Mouse (Mus musculus) adrenal gland, postnatal 4 days (tissue): ENCODE results near the gene Atxn7l1. TPM values are rescaled to one million over a fixed set of nuclear protein-coding genes. Genes with fewer than 3 reads are reported as not detected.

Source experiments
- DNase-seq, 2 experiments: peaks; one replicate each; pipeline ENCODE4 v3.0.0; 2021 to 2022; ENCODE audit warnings: low spot score in 2 of 2, mixed read lengths in 2 of 2
- long read RNA-seq, 2 experiments: library from polyadenylated mRNA; stranded (forward); transcript quantifications; one replicate each; pipeline ENCODE4 v2.0.0; 2021
- total RNA-seq, 2 experiments: library from RNA; stranded (reverse); gene quantifications; 2 replicates each; pipeline ENCODE4 v1.2.3; 2021

Atxn7l1 gene
- total RNA-seq = 10 to 100 TPM; 34.1 to 38.8 TPM
- long read RNA-seq, experiment 1, partial matches to known transcripts = 0 of 6 reads
- long read RNA-seq, experiment 1, other reads (novel, unspliced or antisense) = 2 of 6 reads
- long read RNA-seq, experiment 2, partial matches to known transcripts = 1 of 7 reads
- long read RNA-seq, experiment 2, other reads (novel, unspliced or antisense) = 4 of 7 reads

- DNase-seq = peak; percentile 79 to 85
Observed at GRCm38 (mm10) chr12:33147497-33148267, at the start of gene Atxn7l1. Gene Atxn7l1 (plus strand): TSS chr12:33147693.

GRCm38 (mm10) chr12:33101627-33102026 is 45.9 kb upstream of the Atxn7l1 start:
- no peak for DNase-seq

- no peak for DNase-seq
Observed at GRCm38 (mm10) chr12:33102342-33103115, 45.0 kb upstream of the Atxn7l1 start.

DNA sequence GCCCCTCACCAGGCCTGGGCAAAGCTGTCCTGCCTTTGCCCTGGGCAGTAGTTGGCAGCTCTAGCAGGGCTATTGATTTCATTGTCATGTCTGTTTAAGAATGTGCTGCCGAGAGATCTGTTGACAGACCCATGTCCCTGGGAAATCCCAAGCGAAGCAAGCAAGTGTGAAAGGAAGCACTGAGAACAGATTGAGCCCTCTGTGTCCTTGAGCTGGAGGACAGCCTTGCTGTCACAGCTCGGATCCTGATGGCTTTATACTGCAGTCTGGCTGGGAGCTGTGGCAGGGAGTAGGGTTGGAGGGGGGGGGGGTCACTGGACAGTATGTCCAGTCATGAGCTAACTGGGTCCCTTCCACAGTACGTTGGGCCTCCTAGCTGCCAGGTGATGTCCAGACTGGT is 41.8 kb upstream of the Atxn7l1 start:
- DNase-seq = no peak

GRCm38 (mm10) chr12:33106438-33107167 is 40.9 kb upstream of the Atxn7l1 start:
- DNase-seq = no peak

- no peak for DNase-seq
Observed at GRCm38 (mm10) chr12:33109531-33109930, 38.0 kb upstream of the Atxn7l1 start.

GRCm38 (mm10) chr12:33110894-33111471 is 36.5 kb upstream of the Atxn7l1 start:
- DNase-seq = no peak

DNA sequence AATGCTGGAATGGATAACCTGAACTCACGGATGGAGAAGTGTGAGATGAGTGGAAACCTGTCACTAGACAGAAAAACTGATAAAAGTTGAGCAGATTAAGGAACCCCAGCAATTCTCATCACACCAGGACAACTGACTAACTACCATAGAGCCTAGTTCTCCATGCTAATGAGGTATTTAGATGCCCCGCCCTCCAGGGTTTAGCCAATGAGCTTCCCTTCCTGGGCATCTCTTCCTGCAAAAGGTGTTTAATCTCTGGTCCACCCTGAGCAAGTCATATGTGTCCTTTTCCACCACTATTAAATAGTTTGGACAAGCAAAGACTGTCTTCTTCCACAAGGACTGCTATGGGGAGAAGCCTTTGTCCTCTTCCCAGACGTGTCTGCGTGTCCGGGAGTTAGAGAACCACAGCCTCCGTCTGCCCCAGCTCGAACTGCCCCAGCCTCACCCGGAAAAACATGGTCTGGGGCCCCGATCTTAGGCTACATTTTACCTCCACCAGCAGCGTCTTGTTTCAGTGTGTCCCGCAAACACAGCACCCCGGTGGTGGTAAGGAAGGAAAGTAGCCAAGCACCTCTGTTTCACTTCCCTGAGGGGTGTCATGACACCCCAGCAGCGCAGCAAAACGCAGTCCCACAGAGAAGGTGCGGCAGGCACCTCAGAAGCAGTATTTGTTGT is 28.7 kb upstream of the Atxn7l1 start:
- DNase-seq = no peak

DNA sequence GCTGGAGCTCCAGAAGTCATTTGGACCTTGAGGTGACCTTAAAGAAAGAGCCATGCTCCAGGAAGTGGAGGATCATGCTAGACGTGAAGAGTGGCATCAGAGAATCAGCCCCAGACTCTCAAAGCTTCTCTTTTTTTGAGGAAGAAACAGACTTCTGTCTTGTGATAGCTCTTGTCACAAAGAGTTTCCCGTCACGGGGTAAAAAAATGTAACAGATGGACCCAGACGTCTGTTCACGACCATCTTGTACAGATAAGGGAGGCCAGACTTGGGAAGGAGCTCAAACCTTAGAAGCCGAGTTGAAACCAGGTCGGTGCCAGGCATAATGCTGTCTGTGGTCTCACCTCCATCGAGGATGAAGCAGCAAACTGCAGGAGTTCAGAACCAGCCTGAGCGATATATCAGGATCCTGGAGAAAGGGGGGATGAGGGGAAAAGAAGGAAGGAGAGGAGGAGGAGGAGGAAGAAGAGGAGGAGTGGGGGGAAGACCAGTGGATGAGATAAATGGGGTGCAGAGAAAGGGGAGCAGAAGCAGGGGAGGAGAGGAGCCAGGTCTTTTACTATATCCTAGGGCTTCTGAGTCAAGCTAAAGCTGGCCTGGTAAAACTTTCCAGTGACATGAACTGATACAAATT is 21.8 kb upstream of the Atxn7l1 start:
- no peak for DNase-seq

DNA sequence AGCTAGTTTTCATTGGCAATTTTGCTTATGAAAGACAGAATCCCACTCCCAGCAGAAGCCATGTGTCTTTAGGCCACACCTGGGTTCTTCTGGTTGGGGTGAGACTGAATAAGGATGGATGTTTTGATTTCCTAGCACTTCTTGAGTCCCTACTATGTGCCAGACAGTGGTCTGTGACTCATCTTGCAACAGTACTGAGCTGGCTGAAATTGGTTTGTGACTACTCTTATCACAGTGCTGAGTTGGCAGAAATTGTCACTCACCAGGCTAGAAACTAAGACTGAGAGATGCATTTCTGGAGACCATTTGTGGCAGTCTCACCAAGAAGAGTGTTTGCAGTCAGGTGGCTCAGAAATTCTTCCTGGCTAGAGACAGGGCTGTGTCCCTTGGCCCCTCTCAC is 21.2 kb upstream of the Atxn7l1 start:
- no peak for DNase-seq

- no peak for DNase-seq
Observed at GRCm38 (mm10) chr12:33128121-33128520, 19.4 kb upstream of the Atxn7l1 start.

DNA sequence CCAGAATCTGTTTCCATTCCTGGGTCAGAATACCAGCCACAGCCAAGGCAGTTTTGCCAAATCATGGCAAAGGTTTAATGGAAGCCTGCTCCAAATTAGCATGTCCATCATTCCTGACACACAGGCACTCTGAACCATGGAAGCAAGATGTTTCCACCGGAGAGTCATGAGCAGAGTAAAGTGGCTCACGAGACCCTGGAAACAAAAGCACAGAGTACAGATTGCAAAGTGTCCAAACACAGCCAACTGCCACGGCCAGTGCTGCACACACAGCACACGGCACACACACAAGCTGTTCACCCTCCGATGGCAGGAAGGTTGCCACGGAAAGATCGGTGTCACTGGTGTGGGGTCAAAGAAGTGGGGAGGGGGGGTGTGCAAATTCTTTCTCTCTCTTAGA is 18.8 kb upstream of the Atxn7l1 start:
- no peak for DNase-seq

- no peak for DNase-seq
Observed at GRCm38 (mm10) chr12:33129410-33129809, 18.1 kb upstream of the Atxn7l1 start.

- DNase-seq = no peak
Observed at GRCm38 (mm10) chr12:33130401-33130800, 17.1 kb upstream of the Atxn7l1 start.

GRCm38 (mm10) chr12:33131796-33132195 is 15.7 kb upstream of the Atxn7l1 start:
- DNase-seq = no peak

DNA sequence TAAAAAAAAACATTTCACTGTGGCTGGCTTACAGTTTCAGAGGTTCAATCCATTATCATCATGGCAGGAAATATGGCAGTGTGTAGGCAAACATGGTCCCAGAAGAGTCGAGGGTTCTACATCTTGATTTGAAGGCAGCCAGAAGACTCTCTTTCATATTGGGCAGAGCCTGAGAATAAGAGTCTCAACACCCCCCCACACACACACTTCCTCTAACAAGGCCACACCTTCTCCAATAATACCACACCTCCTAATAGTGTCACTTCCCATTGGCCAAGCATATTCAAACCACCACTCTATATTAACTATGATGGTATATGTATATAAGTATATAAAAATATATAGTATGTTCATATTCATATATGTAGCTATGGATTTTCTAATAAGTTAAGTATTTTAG is 9.6 kb upstream of the Atxn7l1 start:
- no peak for DNase-seq

- no peak for DNase-seq
Observed at GRCm38 (mm10) chr12:33139083-33139482, 8.4 kb upstream of the Atxn7l1 start.

- DNase-seq = no peak
Observed at GRCm38 (mm10) chr12:33144456-33144855, 3.0 kb upstream of the Atxn7l1 start.

- no peak for DNase-seq
Observed at GRCm38 (mm10) chr12:33146622-33147433, 665 bp upstream of the Atxn7l1 start.
